Mouse (Mus musculus): Measurements from ENCODE around the gene Bco2.

The Bco2 gene

GRCm38 (mm10) chr9:50555094-50555446 is at the start of gene Bco2:
Bco2 (minus strand) TSS chr9:50555181.
- no peak for DNase-seq (ENCODE audit: low read depth, low spot score)

GRCm38 (mm10) chr9:50604338-50604737 is 49.4 kb upstream of the Bco2 start:
- no peak for DNase-seq (ENCODE audit: low read depth, low spot score)

- no peak for DNase-seq (ENCODE audit: low read depth, low spot score)
Observed at GRCm38 (mm10) chr9:50603998-50604324, 49.0 kb upstream of the Bco2 start.

- DNase-seq (ENCODE audit: low read depth, low spot score), result peak; percentile 95
Observed at GRCm38 (mm10) chr9:50603189-50603997, 48.4 kb upstream of the Bco2 start, which contains the start of the genes Sdhd and Timm8b. Sdhd (minus strand) TSS chr9:50603812. Timm8b (plus strand) TSS chr9:50603910.

GRCm38 (mm10) chr9:50602055-50602845 is 47.3 kb upstream of the Bco2 start:
- no peak for DNase-seq (ENCODE audit: low read depth, low spot score)

- DNase-seq (ENCODE audit: low read depth, low spot score), result no peak
Observed at GRCm38 (mm10) chr9:50601536-50601935, 46.6 kb upstream of the Bco2 start.

GRCm38 (mm10) chr9:50596973-50597372 is 42.0 kb upstream of the Bco2 start:
- DNase-seq (ENCODE audit: low read depth, low spot score), result peak; percentile 64

- no peak for DNase-seq (ENCODE audit: low read depth, low spot score)
Observed at GRCm38 (mm10) chr9:50594794-50595417, 39.9 kb upstream of the Bco2 start.

GRCm38 (mm10) chr9:50593544-50593943 is 38.6 kb upstream of the Bco2 start:
- DNase-seq (ENCODE audit: low read depth, low spot score), result no peak

- no peak for DNase-seq (ENCODE audit: low read depth, low spot score)
Observed at GRCm38 (mm10) chr9:50592955-50593354, 38.0 kb upstream of the Bco2 start.

GRCm38 (mm10) chr9:50590856-50591518 is 36.0 kb upstream of the Bco2 start:
- DNase-seq (ENCODE audit: low read depth, low spot score), result peak; percentile 43

- DNase-seq (ENCODE audit: low read depth, low spot score), result no peak
Observed at GRCm38 (mm10) chr9:50586955-50587354, 32.0 kb upstream of the Bco2 start.

- no peak for DNase-seq (ENCODE audit: low read depth, low spot score)
Observed at GRCm38 (mm10) chr9:50585145-50585818, 30.3 kb upstream of the Bco2 start.

- DNase-seq (ENCODE audit: low read depth, low spot score), result no peak
Observed at GRCm38 (mm10) chr9:50580370-50580769, 25.4 kb upstream of the Bco2 start.

- no peak for DNase-seq (ENCODE audit: low read depth, low spot score)
Observed at GRCm38 (mm10) chr9:50569599-50570525, 14.9 kb upstream of the Bco2 start.

GRCm38 (mm10) chr9:50567881-50568280 is 12.9 kb upstream of the Bco2 start:
- peak; percentile 62 for DNase-seq (ENCODE audit: low read depth, low spot score)

- no peak for DNase-seq (ENCODE audit: low read depth, low spot score)
Observed at GRCm38 (mm10) chr9:50567372-50567771, 12.4 kb upstream of the Bco2 start.

GRCm38 (mm10) chr9:50565940-50566339 is 11.0 kb upstream of the Bco2 start:
- no peak for DNase-seq (ENCODE audit: low read depth, low spot score)

- no peak for DNase-seq (ENCODE audit: low read depth, low spot score)
Observed at GRCm38 (mm10) chr9:50565173-50565572, 10.2 kb upstream of the Bco2 start.

- DNase-seq (ENCODE audit: low read depth, low spot score), result no peak
Observed at GRCm38 (mm10) chr9:50561918-50562360, 7.0 kb upstream of the Bco2 start.
